Mouse (Mus musculus): ENCODE results near the gene Dao.

GRCm38 (mm10) chr5:114028111-114028510 is 24.6 kb downstream of the Dao start:
- TF ChIP-seq POLR2A (IDR thresholded peaks at IDR 0.05; ENCODE audit: low read depth, low read length) = no peak
- TF ChIP-seq CTCF (IDR thresholded peaks at IDR 0.05; ENCODE audit: extremely low read depth, insufficient read length, insufficient replicate concordance, low read depth, low read length) = no peak
